Mouse (Mus musculus): ENCODE results near the gene Agtr1a. TPM values are rescaled to one million over a fixed set of nuclear protein-coding genes. Genes with fewer than 3 reads are reported as not detected.

The Agtr1a gene
- polyA plus RNA-seq (2015; fragmentation: Illumina TruSeq; extraction: RNeasy Lipid Tissue Mini Kit (QIAGEN cat#74804); ENCODE audit: insufficient read depth, low replicate concordance), result 24.4 TPM

GRCm38 (mm10) chr13:30336148-30336801, at the start of gene Agtr1a:
Agtr1a (plus strand) TSS chr13:30336441.

Other genes starting within 250 kb of the Agtr1a start
- gene Mboat1, start 200.0 kb upstream of the Agtr1a start, polyA plus RNA-seq (2015; fragmentation: Illumina TruSeq; extraction: RNeasy Lipid Tissue Mini Kit (QIAGEN cat#74804); ENCODE audit: insufficient read depth, low replicate concordance), result 8.0 TPM
- gene Uqcrfs1, start 208.9 kb downstream of the Agtr1a start, polyA plus RNA-seq (2015; fragmentation: Illumina TruSeq; extraction: RNeasy Lipid Tissue Mini Kit (QIAGEN cat#74804); ENCODE audit: insufficient read depth, low replicate concordance), result 94.5 TPM

Data from spleen, adult 10 weeks (tissue).